In genomic region chr1:89780675-89781074, GRCm38 (mm10) we compare ENCODE assay signal across 20 mouse cellular contexts.
DNase-seq lines count a peak whose midpoint lies in the region; ATAC-seq lines count a peak whose summit lies in the region.
"Had no signal": no experiment of that assay in that cellular context is flagged by ENCODE, and none has a peak within 500 bp of the region (broad histone marks: within the 10 kb centered on the region; RNA-seq: fewer than 3 reads in every experiment).

No protein-coding gene starts in this region.

- no peaks in the 10 kb centered on the region for H3K36me3 ChIP-seq in forebrain, embryonic 14.5 days (ENCODE audit: control insufficient read depth, insufficient read depth, low read length)
- H3K36me3 ChIP-seq: forebrain, embryonic 15.5 days; hindbrain, embryonic 12.5 days had no signal

- no peaks in the 10 kb centered on the region for H3K27me3 ChIP-seq in forebrain, embryonic 14.5 days (replicated peaks; ENCODE audit: control insufficient read depth, insufficient read depth, low read length)
- H3K27me3 ChIP-seq: embryonic facial prominence, embryonic 13.5 days; forebrain, embryonic 15.5 days; hindbrain, embryonic 12.5 days; neural tube, embryonic 12.5 days had no signal

- WGBS in forebrain, embryonic 14.5 days = 98% methylated on average over 2 of the region's 2 CpGs

- no peak for DNase-seq in frontal cortex, postnatal 14 days (ENCODE audit: low spot score in 2 of 2)
- DNase-seq in right cerebral cortex, adult 2 months (ENCODE audit: low spot score in 2 of 2) = peak; percentile 51 to 58
- DNase-seq in right cerebral cortex, postnatal 10 days (ENCODE audit: low spot score in 2 of 2) = no peak
- peak; percentile 69 for DNase-seq in NIH3T3 (ENCODE audit: low read depth)
- DNase-seq in cerebellum, postnatal 4 days (ENCODE audit: low spot score in 2 of 2) = no peak
- DNase-seq in forebrain, embryonic 14.5 days (ENCODE audit: low spot score) = no peak
- DNase-seq: embryo, embryonic 11 days; kidney, adult 11 months; kidney, postnatal 36 days; lung, postnatal 4 days; midbrain, embryonic 14.5 days had no signal

- H3K27ac ChIP-seq in forebrain, embryonic 14.5 days (ENCODE audit: low read depth, low read length) = no peak overlapping the region
- H3K27ac ChIP-seq: embryonic facial prominence, embryonic 13.5 days; forebrain, embryonic 15.5 days; hindbrain, embryonic 12.5 days; kidney, embryonic 15.5 days; neural tube, embryonic 12.5 days; stomach, postnatal 0 days had no signal

- no peaks in the 10 kb centered on the region for H3K4me1 ChIP-seq in forebrain, embryonic 14.5 days (ENCODE audit: control insufficient read depth, insufficient read depth, low read length)

- peak; percentile 73 for ATAC-seq in frontal cortex, adult (ENCODE audit: low TSS enrichment)
- no peak for ATAC-seq in forebrain, embryonic 14.5 days
- ATAC-seq: CD4-positive, CD25-positive, alpha-beta regulatory T cell, adult 4 months; forebrain, embryonic 15.5 days had no signal

- H3K9ac ChIP-seq in forebrain, embryonic 14.5 days (ENCODE audit: low read length) = no peak overlapping the region
- H3K9ac ChIP-seq: embryonic facial prominence, embryonic 13.5 days; forebrain, embryonic 15.5 days; hindbrain, embryonic 12.5 days; kidney, embryonic 15.5 days; neural tube, embryonic 12.5 days had no signal

- no peaks in the 10 kb centered on the region for H3K9me3 ChIP-seq in forebrain, embryonic 14.5 days (replicated peaks; ENCODE audit: control insufficient read depth, low read length)
- H3K9me3 ChIP-seq: embryonic facial prominence, embryonic 13.5 days; forebrain, embryonic 15.5 days; hindbrain, embryonic 12.5 days; kidney, embryonic 15.5 days; neural tube, embryonic 12.5 days had no signal

- H3K4me3 ChIP-seq in forebrain, embryonic 14.5 days (ENCODE audit: low read depth, low read length) = no peak overlapping the region
- H3K4me3 ChIP-seq: embryonic facial prominence, embryonic 13.5 days; erythroblast, embryonic 14.5 days; forebrain, embryonic 15.5 days; hindbrain, embryonic 12.5 days; kidney, embryonic 15.5 days; neural tube, embryonic 12.5 days had no signal

- H3K4me2 ChIP-seq in forebrain, embryonic 14.5 days (ENCODE audit: low read length) = no peak overlapping the region
- H3K4me2 ChIP-seq: embryonic facial prominence, embryonic 13.5 days; forebrain, embryonic 15.5 days; hindbrain, embryonic 12.5 days; kidney, embryonic 15.5 days; neural tube, embryonic 12.5 days had no signal

Comparison
In these comparisons a context has a peak if more than half of its experiments do, and no peak if none do; other contexts are left out.
1. DNase-seq: peak in right cerebral cortex, adult 2 months (2 of 2) and NIH3T3 (single experiment); none in frontal cortex, postnatal 14 days (0 of 2), right cerebral cortex, postnatal 10 days (0 of 2), cerebellum, postnatal 4 days (0 of 2) and forebrain, embryonic 14.5 days (single experiment).